Mouse (Mus musculus): ENCODE data around the gene Apom. TPM values are rescaled to one million over a fixed set of nuclear protein-coding genes. Genes with fewer than 3 reads are reported as not detected.

Apom gene
- total RNA-seq, 1 experiment, result 10.0 TPM

DNA sequence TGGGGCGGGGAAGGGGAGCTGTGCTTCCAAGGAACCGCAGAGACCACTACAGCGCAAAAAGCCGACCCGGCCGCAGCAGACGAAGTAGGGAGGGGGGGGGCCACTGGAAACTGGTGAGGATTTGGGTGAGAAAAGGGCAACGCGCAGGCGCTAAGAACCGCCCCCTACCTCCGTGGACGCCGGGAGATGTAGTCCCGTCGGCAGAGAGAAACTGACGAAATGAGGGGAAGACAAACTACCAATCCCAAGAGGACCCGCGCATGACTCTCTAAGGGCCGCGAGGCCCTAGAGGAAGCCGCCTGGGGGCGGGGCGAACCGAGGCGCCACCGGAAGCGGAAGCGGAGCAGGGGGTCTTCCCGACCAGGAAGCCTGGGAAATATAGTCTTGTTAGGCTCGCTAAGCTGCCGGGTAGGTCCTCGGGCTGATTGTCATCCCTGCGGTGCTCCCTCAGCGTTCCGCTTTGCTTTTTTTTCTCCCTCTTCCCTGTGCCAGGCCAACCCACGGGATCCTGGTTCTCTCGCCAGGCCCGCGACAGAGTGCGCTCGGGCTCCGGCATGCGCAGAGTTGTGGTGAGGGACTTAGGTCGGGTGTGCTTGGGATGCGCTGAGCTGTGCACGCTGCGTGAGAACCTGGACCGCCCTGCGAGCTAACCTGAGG lies 10.6 kb downstream of the Apom start, which contains the start of gene Gpank1:
TSS of gene Gpank1 (plus strand) at position 313 of the 657 bp plus-strand sequence.
- in situ Hi-C loops (cut with MboI; ENCODE audit: low sequenced_read_pairs in 2 of 2, unreplicated experiment in 2 of 2), result loop anchor here in 1 of 2 experiments (25.0 kb wide), 1 partner anchor 109 kb away; the partner anchor contains the start of genes Vars and Vwa7
- H3K9me3 ChIP-seq (ENCODE audit: control insufficient read depth, insufficient read depth, low read depth, low read length), result no peaks in the 10 kb centered on the region
- H3K9ac ChIP-seq (ENCODE audit: insufficient read depth, low read depth, low read length, poor library complexity, severe bottlenecking), result peak within 1 kb of the TSS; percentile 97
- peak; percentile 45; the same call in 1 of the 2 replicates for TF ChIP-seq ZNF384 (IDR thresholded peaks at IDR 0.05; ENCODE audit: low read depth, low read length)
- no peak for TF ChIP-seq MAFK (IDR thresholded peaks at IDR 0.05; ENCODE audit: insufficient read depth, low read depth, low read length)
- peak; percentile 98 for TF ChIP-seq HCFC1 (IDR thresholded peaks at IDR 0.05; ENCODE audit: borderline replicate concordance, insufficient read depth, low read length)
- TF ChIP-seq ZC3H11A (IDR thresholded peaks at IDR 0.05; ENCODE audit: borderline replicate concordance, low read depth, low read length), result no peak
- peak; percentile 81 for TF ChIP-seq CHD2 (IDR thresholded peaks at IDR 0.05; ENCODE audit: low read depth, low read length)
- peaks cover 30% of the 10 kb centered on the region for H3K36me3 ChIP-seq (ENCODE audit: control insufficient read depth, insufficient read depth, low read length, poor library complexity, severe bottlenecking)
- DNase-seq (ENCODE audit: low read depth, low spot score), result peak; percentile 95
- peak within 1 kb of the TSS; percentile 92 to 98 for H3K4me3 ChIP-seq (ENCODE audit: insufficient read depth in 1 of 2, low read depth in 1 of 2, low read length in 2 of 2, poor library complexity in 1 of 2, severe bottlenecking in 1 of 2)
- peak within 1 kb of the TSS; percentile 74 for H3K27ac ChIP-seq (ENCODE audit: insufficient read depth, low read depth, low read length, poor library complexity, severe bottlenecking)
- H3K4me1 ChIP-seq (ENCODE audit: control insufficient read depth in 2 of 2, insufficient read depth in 2 of 2, low read length in 2 of 2, poor library complexity in 1 of 2), result peaks cover 0 to 7% of the 10 kb centered on the region in 2 experiments; a peak in 2 of 4 replicates

DNA sequence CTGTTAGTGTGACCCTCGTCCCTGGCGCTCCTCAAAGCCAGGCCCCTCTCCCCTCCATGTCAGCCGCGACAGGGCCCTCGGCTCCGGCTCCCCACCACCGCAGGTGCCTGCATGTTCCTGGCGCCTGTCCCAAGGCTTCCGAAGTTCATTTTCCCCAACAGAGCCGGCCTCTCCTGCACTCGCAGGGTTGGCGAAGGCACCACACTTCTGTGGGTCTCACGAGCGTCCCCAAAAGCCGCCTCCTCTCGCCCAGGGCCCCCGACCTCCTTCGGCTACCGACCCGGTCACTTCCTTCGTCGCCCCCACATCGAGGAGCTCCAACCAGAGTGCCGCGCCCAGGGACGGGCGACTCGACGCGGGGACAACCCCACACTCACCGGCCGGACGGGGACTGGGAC lies 11.1 kb downstream of the Apom start:
- peaks cover 35% of the 10 kb centered on the region for H3K36me3 ChIP-seq (ENCODE audit: control insufficient read depth, insufficient read depth, low read length, poor library complexity, severe bottlenecking)
- in situ Hi-C loops (cut with MboI; ENCODE audit: low sequenced_read_pairs in 2 of 2, unreplicated experiment in 2 of 2), result loop anchor here in 1 of 2 experiments (25.0 kb wide), 1 partner anchor 108 kb away; the partner anchor contains the start of genes Vars and Vwa7
- H3K27ac ChIP-seq (ENCODE audit: insufficient read depth, low read depth, low read length, poor library complexity, severe bottlenecking), result peak overlapping the region; percentile 24
- no peak for DNase-seq (ENCODE audit: low read depth, low spot score)
- H3K9me3 ChIP-seq (ENCODE audit: control insufficient read depth, insufficient read depth, low read depth, low read length), result no peaks in the 10 kb centered on the region
- TF ChIP-seq ZNF384 (IDR thresholded peaks at IDR 0.05; ENCODE audit: low read depth, low read length) (no peak), HCFC1 (IDR thresholded peaks at IDR 0.05; ENCODE audit: borderline replicate concordance, insufficient read depth, low read length) (no peak), CHD2 (IDR thresholded peaks at IDR 0.05; ENCODE audit: low read depth, low read length) (no peak), MAFK (IDR thresholded peaks at IDR 0.05; ENCODE audit: insufficient read depth, low read depth, low read length) (no peak), ZC3H11A (IDR thresholded peaks at IDR 0.05; ENCODE audit: borderline replicate concordance, low read depth, low read length) (no peak)
- H3K4me3 ChIP-seq (ENCODE audit: insufficient read depth in 1 of 2, low read depth in 1 of 2, low read length in 2 of 2, poor library complexity in 1 of 2, severe bottlenecking in 1 of 2), result peak overlapping the region; percentile 92 to 98
- H3K4me1 ChIP-seq (ENCODE audit: control insufficient read depth in 2 of 2, insufficient read depth in 2 of 2, low read length in 2 of 2, poor library complexity in 1 of 2), result peaks cover 0 to 7% of the 10 kb centered on the region in 2 experiments; a peak in 2 of 4 replicates
- peak overlapping the region; percentile 97 for H3K9ac ChIP-seq (ENCODE audit: insufficient read depth, low read depth, low read length, poor library complexity, severe bottlenecking)

DNA sequence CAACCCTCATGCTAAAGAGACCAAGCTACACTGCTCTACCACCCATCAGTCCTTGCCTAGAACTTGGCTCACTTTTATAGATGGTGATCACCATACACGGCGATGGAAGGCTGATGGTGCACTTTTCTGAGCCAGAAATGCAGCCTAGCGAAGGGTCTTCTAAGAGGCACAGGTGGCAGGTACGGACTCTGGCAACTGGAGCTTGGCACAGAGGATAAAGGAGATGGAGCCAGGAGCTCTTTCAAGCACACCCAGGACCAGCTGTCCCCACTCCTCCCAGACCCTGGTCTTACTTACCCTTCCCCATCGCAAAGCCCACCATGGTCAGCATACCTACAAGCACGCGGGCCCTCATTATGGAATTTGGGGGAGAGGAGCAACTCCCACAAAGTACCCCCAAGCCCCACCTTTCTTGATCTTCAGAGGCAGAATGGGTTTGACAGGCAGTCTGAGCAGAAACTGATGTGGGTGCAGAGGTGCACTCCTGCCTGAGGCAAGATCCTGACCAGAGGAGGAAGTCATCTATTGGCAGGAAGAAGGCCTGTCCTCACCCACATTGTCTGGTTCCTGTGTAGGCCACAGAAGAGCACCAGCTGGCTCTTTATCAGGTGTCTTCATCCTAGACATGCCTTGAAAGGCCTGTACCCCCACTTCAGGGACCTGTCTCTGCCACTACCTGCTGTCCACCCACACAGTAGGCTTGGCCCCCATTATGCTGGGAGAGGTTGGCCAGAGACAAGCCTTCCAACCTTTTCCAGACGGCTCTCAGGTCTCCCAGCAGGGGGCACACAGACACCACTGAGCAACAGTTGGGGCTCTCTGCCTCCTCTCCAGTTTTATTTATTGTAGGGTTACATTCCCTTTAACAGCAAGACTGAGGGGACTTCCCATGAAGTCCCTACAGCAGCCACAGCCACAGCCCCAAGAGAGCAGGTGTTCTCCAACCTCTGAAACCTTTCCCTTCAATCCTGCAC lies 16.5 kb downstream of the Apom start, which contains the start of gene Ly6g5b:
TSS of gene Ly6g5b (minus strand) at position 383 of the 974 bp plus-strand sequence.
- DNase-seq (ENCODE audit: low read depth, low spot score), result no peak
- peaks cover 32% of the 10 kb centered on the region for H3K36me3 ChIP-seq (ENCODE audit: control insufficient read depth, insufficient read depth, low read length, poor library complexity, severe bottlenecking)

DNA sequence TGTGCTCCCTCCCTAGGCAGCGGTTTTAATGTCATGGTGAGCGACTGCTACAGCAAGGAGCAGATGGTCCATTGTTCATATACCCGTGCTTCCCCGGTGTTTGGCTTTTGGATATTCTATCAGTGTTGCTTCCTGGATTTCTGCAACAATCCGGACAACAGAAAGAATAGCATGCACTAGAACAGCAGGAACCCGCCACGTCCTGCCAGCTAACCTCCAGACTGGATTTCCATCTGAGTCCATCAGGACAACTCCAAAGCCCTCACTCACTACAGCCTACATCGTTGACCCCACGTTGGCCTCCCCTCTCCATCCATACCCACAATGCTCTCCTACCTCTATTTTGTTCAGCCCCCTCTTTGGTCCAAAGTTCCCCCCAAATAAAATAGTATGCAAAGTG lies 20.1 kb downstream of the Apom start:
- Histone ChIP-seq H3K9ac (ENCODE audit: insufficient read depth, low read depth, low read length, poor library complexity, severe bottlenecking) (no peak overlapping the region), H3K4me1 (ENCODE audit: control insufficient read depth in 2 of 2, insufficient read depth in 2 of 2, low read length in 2 of 2, poor library complexity in 1 of 2) (no peaks in the 10 kb centered on the region; a peak in 1 of 4 replicates), H3K27ac (ENCODE audit: insufficient read depth, low read depth, low read length, poor library complexity, severe bottlenecking) (no peak overlapping the region), H3K4me3 (ENCODE audit: insufficient read depth in 1 of 2, low read depth in 1 of 2, low read length in 2 of 2, poor library complexity in 1 of 2, severe bottlenecking in 1 of 2) (no peak overlapping the region), H3K9me3 (ENCODE audit: control insufficient read depth, insufficient read depth, low read depth, low read length) (no peaks in the 10 kb centered on the region), H3K36me3 (ENCODE audit: control insufficient read depth, insufficient read depth, low read length, poor library complexity, severe bottlenecking) (peaks cover 14% of the 10 kb centered on the region)
- no peak for DNase-seq (ENCODE audit: low read depth, low spot score)
- no peak for TF ChIP-seq MAFK (IDR thresholded peaks at IDR 0.05; ENCODE audit: insufficient read depth, low read depth, low read length)
- no peak for TF ChIP-seq ZNF384 (IDR thresholded peaks at IDR 0.05; ENCODE audit: low read depth, low read length)
- no peak for TF ChIP-seq HCFC1 (IDR thresholded peaks at IDR 0.05; ENCODE audit: borderline replicate concordance, insufficient read depth, low read length)
- in situ Hi-C loops (cut with MboI; ENCODE audit: low sequenced_read_pairs in 2 of 2, unreplicated experiment in 2 of 2), result loop anchor here in 1 of 2 experiments (25.0 kb wide), 1 partner anchor 99 kb away; the partner anchor contains the start of genes Vars and Vwa7

More for the DNA sequence above, 16.5 kb downstream of the Apom start, which contains the start of gene Ly6g5b:
- no peak within 1 kb of the TSS for H3K27ac ChIP-seq (ENCODE audit: insufficient read depth, low read depth, low read length, poor library complexity, severe bottlenecking)
- no peak for TF ChIP-seq ZNF384 (IDR thresholded peaks at IDR 0.05; ENCODE audit: low read depth, low read length)
- TF ChIP-seq ZC3H11A (IDR thresholded peaks at IDR 0.05; ENCODE audit: borderline replicate concordance, low read depth, low read length), result no peak
- no peak for TF ChIP-seq HCFC1 (IDR thresholded peaks at IDR 0.05; ENCODE audit: borderline replicate concordance, insufficient read depth, low read length)
- TF ChIP-seq MAFK (IDR thresholded peaks at IDR 0.05; ENCODE audit: insufficient read depth, low read depth, low read length), result no peak
- TF ChIP-seq CHD2 (IDR thresholded peaks at IDR 0.05; ENCODE audit: low read depth, low read length), result no peak
- in situ Hi-C loops (cut with MboI; ENCODE audit: low sequenced_read_pairs in 2 of 2, unreplicated experiment in 2 of 2), result loop anchor here in 1 of 2 experiments (25.0 kb wide), 1 partner anchor 103 kb away; the partner anchor contains the start of genes Vars and Vwa7
- peaks cover 0 to 3% of the 10 kb centered on the region in 2 experiments; a peak in 2 of 4 replicates for H3K4me1 ChIP-seq (ENCODE audit: control insufficient read depth in 2 of 2, insufficient read depth in 2 of 2, low read length in 2 of 2, poor library complexity in 1 of 2)
- H3K4me3 ChIP-seq (ENCODE audit: insufficient read depth in 1 of 2, low read depth in 1 of 2, low read length in 2 of 2, poor library complexity in 1 of 2, severe bottlenecking in 1 of 2), result no peak within 1 kb of the TSS
- no peaks in the 10 kb centered on the region for H3K9me3 ChIP-seq (ENCODE audit: control insufficient read depth, insufficient read depth, low read depth, low read length)
- no peak within 1 kb of the TSS for H3K9ac ChIP-seq (ENCODE audit: insufficient read depth, low read depth, low read length, poor library complexity, severe bottlenecking)

Data from ES-E14 (cell line).